Mouse (Mus musculus) heart, embryonic 12.5 days (tissue): ENCODE results near the gene Frmd4a. TPM values are rescaled to one million over a fixed set of nuclear protein-coding genes. Genes with fewer than 3 reads are reported as not detected.
A peak's percentile ranks its signal among the peaks of the same experiment; 100 is the strongest.

Source experiments
- ATAC-seq: fragments of 200-750 bp; cut with Nextera tagmentation; 2 replicates; pipeline ENCODE4 v1.8.0; 2017; ENCODE audit warnings: moderate TSS enrichment, moderate library complexity; ENCODE audit not compliant: insufficient number of reproducible peaks, low FRiP score
- H3K27ac ChIP-seq: fragments of 300-500 bp; sonication (generic); 2 replicates; pipeline ENCODE4 v1.5.1; 2016; ENCODE audit warnings: mild to moderate bottlenecking, moderate library complexity; ENCODE audit not compliant: poor library complexity, severe bottlenecking
- H3K27me3 ChIP-seq: fragments of 300-500 bp; sonication (generic); replicated peaks from 2 replicates; pipeline ENCODE4 v1.6.1; 2016; ENCODE audit warnings: mild to moderate bottlenecking, moderate library complexity
- H3K36me3 ChIP-seq: fragments of 300-500 bp; sonication (generic); 2 replicates; pipeline ENCODE4 v1.6.1; 2016; ENCODE audit warnings: mild to moderate bottlenecking, moderate library complexity
- H3K4me1 ChIP-seq: fragments of 300-500 bp; sonication (generic); replicated peaks from 2 replicates; pipeline ENCODE4 v1.6.1; 2016; ENCODE audit warnings: mild to moderate bottlenecking
- H3K4me2 ChIP-seq: fragments of 300-500 bp; sonication (generic); 2 replicates; pipeline ENCODE4 v1.6.1; 2016; ENCODE audit warnings: mild to moderate bottlenecking, moderate library complexity
- H3K4me3 ChIP-seq: fragments of 300-500 bp; sonication (generic); 2 replicates; pipeline ENCODE4 v1.5.1; 2016; ENCODE audit warnings: mild to moderate bottlenecking
- H3K9ac ChIP-seq: fragments of 300-500 bp; sonication (generic); 2 replicates; pipeline ENCODE4 v1.6.1; 2016; ENCODE audit warnings: mild to moderate bottlenecking, moderate library complexity
- H3K9me3 ChIP-seq: fragments of 300-500 bp; sonication (generic); replicated peaks from 2 replicates; pipeline ENCODE4 v1.6.1; 2016; ENCODE audit warnings: mild to moderate bottlenecking, moderate library complexity
- WGBS: fragments of 180-500 bp; shearing (Covaris S2); methylation state at CpG from one replicate; pipeline ENCODE4 v1.1.7; 2016; 5-methylcytosine and 5-hydroxymethylcytosine counted together
- polyA plus RNA-seq: library from polyadenylated mRNA; unstranded; fragments of >200 nt; fragmentation: Nextera tagmentation; extraction: Ambion mirVana; gene quantifications from 2 replicates; pipeline ENCODE4 v1.2.1, GENCODE M21; 2016

The Frmd4a gene
- polyA plus RNA-seq, 1 experiment from 2014 or later: 23.2 TPM

- Histone ChIP-seq H3K27me3 (no peaks in the 10 kb centered on the region), H3K9ac (no peak overlapping the region), H3K4me2 (no peak overlapping the region), H3K27ac (no peak overlapping the region), H3K4me1 (peaks cover 36% of the 10 kb centered on the region), H3K4me3 (no peak overlapping the region), H3K36me3 (peaks cover 49% of the 10 kb centered on the region), H3K9me3 (no peaks in the 10 kb centered on the region)
- ATAC-seq: 0 out of 2 replicates have a peak, but pooled peaks have one; percentile 10
- 40% methylated on average over 11 of the region's 11 CpGs for WGBS
These were observed 568.7 kb downstream of the Frmd4a start for GRCm38 (mm10) chr2:4586245-4586644.

GRCm38 (mm10) chr2:4587685-4588409 lies 570.3 kb downstream of the Frmd4a start:
- Histone ChIP-seq H3K4me2 (no peak overlapping the region), H3K27ac (no peak overlapping the region), H3K27me3 (no peaks in the 10 kb centered on the region), H3K9ac (no peak overlapping the region), H3K36me3 (peaks cover 58% of the 10 kb centered on the region), H3K9me3 (no peaks in the 10 kb centered on the region), H3K4me3 (no peak overlapping the region), H3K4me1 (peaks cover 45% of the 10 kb centered on the region)
- 64% methylated on average over 13 of the region's 13 CpGs for WGBS
- ATAC-seq: no peak

GRCm38 (mm10) chr2:4591647-4592046 lies 574.1 kb downstream of the Frmd4a start:
- Histone ChIP-seq H3K27ac (no peak overlapping the region), H3K36me3 (peaks cover 89% of the 10 kb centered on the region), H3K27me3 (no peaks in the 10 kb centered on the region), H3K4me1 (peaks cover 49% of the 10 kb centered on the region), H3K4me2 (no peak overlapping the region), H3K9me3 (no peaks in the 10 kb centered on the region), H3K4me3 (no peak overlapping the region), H3K9ac (no peak overlapping the region)
- ATAC-seq: no peak
- WGBS: 72% methylated on average over 3 of the region's 3 CpGs

GRCm38 (mm10) chr2:4592666-4593065 lies 575.1 kb downstream of the Frmd4a start:
- no peak for ATAC-seq
- no peaks in the 10 kb centered on the region for H3K9me3 ChIP-seq
- 69% methylated on average over 7 of the region's 7 CpGs for WGBS
- H3K27me3 ChIP-seq: no peaks in the 10 kb centered on the region
- H3K4me1 ChIP-seq: peaks cover 39% of the 10 kb centered on the region
- no peak overlapping the region for H3K9ac ChIP-seq
- peak overlapping the region; percentile 18 for H3K27ac ChIP-seq
- H3K36me3 ChIP-seq: peaks cover 89% of the 10 kb centered on the region
- no peak overlapping the region for H3K4me2 ChIP-seq
- H3K4me3 ChIP-seq: no peak overlapping the region

- Histone ChIP-seq H3K4me3 (no peak overlapping the region), H3K9ac (no peak overlapping the region), H3K4me1 (peaks cover 31% of the 10 kb centered on the region), H3K27ac (peak overlapping the region; percentile 18; the same call in 1 of the 2 replicates), H3K4me2 (no peak overlapping the region), H3K9me3 (no peaks in the 10 kb centered on the region), H3K36me3 (peaks cover 92% of the 10 kb centered on the region), H3K27me3 (no peaks in the 10 kb centered on the region)
- ATAC-seq: peak; percentile 83
- 25% methylated on average over 9 of the region's 9 CpGs for WGBS
These were observed 575.9 kb downstream of the Frmd4a start for GRCm38 (mm10) chr2:4593433-4593832.

GRCm38 (mm10) chr2:4593878-4594387 lies 576.4 kb downstream of the Frmd4a start:
- no peak overlapping the region for H3K27ac ChIP-seq
- no peak for ATAC-seq
- no peak overlapping the region for H3K9ac ChIP-seq
- no peak overlapping the region for H3K4me2 ChIP-seq
- no peaks in the 10 kb centered on the region for H3K9me3 ChIP-seq
- peaks cover 92% of the 10 kb centered on the region for H3K36me3 ChIP-seq
- H3K4me3 ChIP-seq: no peak overlapping the region
- no peaks in the 10 kb centered on the region for H3K27me3 ChIP-seq
- 85% methylated on average over 3 of the region's 3 CpGs for WGBS
- H3K4me1 ChIP-seq: peaks cover 29% of the 10 kb centered on the region

GRCm38 (mm10) chr2:4596992-4597391 lies 579.5 kb downstream of the Frmd4a start:
- ATAC-seq: no peak
- WGBS: 91% methylated on average over 7 of the region's 7 CpGs
- Histone ChIP-seq H3K9me3 (no peaks in the 10 kb centered on the region), H3K9ac (no peak overlapping the region), H3K4me3 (no peak overlapping the region), H3K4me2 (no peak overlapping the region), H3K27me3 (no peaks in the 10 kb centered on the region), H3K4me1 (peaks cover 42% of the 10 kb centered on the region), H3K27ac (no peak overlapping the region), H3K36me3 (peaks cover 72% of the 10 kb centered on the region)

GRCm38 (mm10) chr2:4601034-4601890 lies 583.7 kb downstream of the Frmd4a start:
- no peak overlapping the region for H3K4me3 ChIP-seq
- H3K9ac ChIP-seq: no peak overlapping the region
- H3K36me3 ChIP-seq: peaks cover 74% of the 10 kb centered on the region
- H3K27ac ChIP-seq: no peak overlapping the region
- 48% methylated on average over 15 of the region's 15 CpGs for WGBS
- no peak overlapping the region for H3K4me2 ChIP-seq
- H3K9me3 ChIP-seq: no peaks in the 10 kb centered on the region
- H3K27me3 ChIP-seq: no peaks in the 10 kb centered on the region
- ATAC-seq: no peak
- H3K4me1 ChIP-seq: peaks cover 22% of the 10 kb centered on the region

- Histone ChIP-seq H3K27ac (no peak overlapping the region), H3K9me3 (no peaks in the 10 kb centered on the region), H3K4me3 (no peak overlapping the region), H3K9ac (no peak overlapping the region), H3K4me2 (no peak overlapping the region), H3K36me3 (peaks cover 74% of the 10 kb centered on the region), H3K27me3 (no peaks in the 10 kb centered on the region), H3K4me1 (peaks cover 22% of the 10 kb centered on the region)
- 80% methylated on average over 33 of the region's 33 CpGs for WGBS
- no peak for ATAC-seq
These were observed 585.9 kb downstream of the Frmd4a start for GRCm38 (mm10) chr2:4603361-4603945.

- no peak overlapping the region for H3K9ac ChIP-seq
- H3K4me3 ChIP-seq: no peak overlapping the region
- no peaks in the 10 kb centered on the region for H3K9me3 ChIP-seq
- H3K4me2 ChIP-seq: no peak overlapping the region
- H3K27ac ChIP-seq: no peak overlapping the region
- H3K27me3 ChIP-seq: no peaks in the 10 kb centered on the region
- ATAC-seq: no peak
- 92% methylated on average over 3 of the region's 3 CpGs for WGBS
- H3K4me1 ChIP-seq: 0 out of 2 replicates have a peak, but pooled peaks cover 3% of the 10 kb centered on the region
- peaks cover 94% of the 10 kb centered on the region for H3K36me3 ChIP-seq
These were observed 589.0 kb downstream of the Frmd4a start for GRCm38 (mm10) chr2:4606559-4606958.

GRCm38 (mm10) chr2:4608253-4608652 lies 590.7 kb downstream of the Frmd4a start:
- Histone ChIP-seq H3K36me3 (peaks cover 96% of the 10 kb centered on the region), H3K9me3 (no peaks in the 10 kb centered on the region), H3K9ac (no peak overlapping the region), H3K4me3 (no peak overlapping the region), H3K4me1 (no peaks in the 10 kb centered on the region), H3K27ac (no peak overlapping the region), H3K27me3 (no peaks in the 10 kb centered on the region), H3K4me2 (no peak overlapping the region)
- 89% methylated on average over 3 of the region's 3 CpGs for WGBS
- no peak for ATAC-seq
